Mouse (Mus musculus) heart, postnatal 14 days (tissue): ENCODE measurements around the gene Spcs1. TPM values are rescaled to one million over a fixed set of nuclear protein-coding genes. Genes with fewer than 3 reads are reported as not detected.

Experiments
- DNase-seq, 2 experiments: peaks; one replicate each; pipeline ENCODE4 v3.0.0; 2021 to 2022
- intact Hi-C: fragments of 180-260 bp; cut with DNase I; formaldehyde crosslinking; loops from one replicate; pipeline ENCODE4 v1.15.1; 2025
- long read RNA-seq, 2 experiments: library from polyadenylated mRNA; stranded (forward); transcript quantifications; one replicate each; pipeline ENCODE4 v2.0.0; 2021
- total RNA-seq, 2 experiments: library from RNA; stranded (reverse); gene quantifications; 2 replicates each; pipeline ENCODE4 v1.2.3; 2021

The Spcs1 gene
- total RNA-seq, result 100 to 1,000 TPM; 146 to 149 TPM
- long read RNA-seq, experiment 1, transcript Spcs1-204 (4 exons, 949 nt), result major isoform, 93 of 97 reads
- long read RNA-seq, experiment 1, partial matches to known transcripts, result 0 of 97 reads
- long read RNA-seq, experiment 1, other reads (novel, unspliced or antisense), result 0 of 97 reads
- long read RNA-seq, experiment 2, transcript Spcs1-204 (4 exons, 949 nt), result major isoform, 73 of 78 reads
- long read RNA-seq, experiment 2, partial matches to known transcripts, result 0 of 78 reads
- long read RNA-seq, experiment 2, other reads (novel, unspliced or antisense), result 1 of 78 reads

- peak; percentile 87 to 88 for DNase-seq
- intact Hi-C loops, result loop anchor here (2.0 kb wide), 2 partner anchors 17 to 51 kb away; partner anchors contain the start of genes Gnl3, Nek4 and Pbrm1
These were observed at the start of gene Spcs1, which contains the start of gene Glt8d1 for GRCm38 (mm10) chr14:31001307-31002205. TSS of gene Spcs1 (minus strand) at chr14:31001672. TSS of gene Glt8d1 (plus strand) at chr14:31001400.

- intact Hi-C loops, result no loop called here
- DNase-seq, result no peak
These were observed 44.3 kb upstream of the Spcs1 start for GRCm38 (mm10) chr14:31045817-31046216.

GRCm38 (mm10) chr14:31045296-31045695, 43.8 kb upstream of the Spcs1 start:
- intact Hi-C loops, result no loop called here
- DNase-seq, result no peak

GRCm38 (mm10) chr14:31025785-31026184, 24.3 kb upstream of the Spcs1 start:
- intact Hi-C loops, result no loop called here
- DNase-seq, result no peak

GRCm38 (mm10) chr14:31022579-31022978, 21.1 kb upstream of the Spcs1 start:
- intact Hi-C loops, result no loop called here
- no peak for DNase-seq

- intact Hi-C loops, result loop anchor here (2.0 kb wide), 1 partner anchor 19 kb away; the partner anchor contains the start of genes Glt8d1 and Spcs1
- peak; percentile 83 to 90 for DNase-seq
These were observed 18.1 kb upstream of the Spcs1 start for GRCm38 (mm10) chr14:31019331-31020205.

GRCm38 (mm10) chr14:31018860-31019291, 17.4 kb upstream of the Spcs1 start, which contains the start of the genes Pbrm1 and Gnl3:
TSS of gene Pbrm1 (plus strand) at chr14:31019138.
TSS of gene Gnl3 (minus strand) at chr14:31019152.
- intact Hi-C loops, result loop anchor here (2.0 kb wide), 1 partner anchor 18 kb away; the partner anchor contains the start of genes Glt8d1 and Spcs1
- DNase-seq, result peak; percentile 97

GRCm38 (mm10) chr14:31017854-31018253, 16.4 kb upstream of the Spcs1 start:
- intact Hi-C loops, result loop anchor here (2.0 kb wide), 1 partner anchor 17 kb away; the partner anchor contains the start of genes Glt8d1 and Spcs1
- DNase-seq, result no peak

GRCm38 (mm10) chr14:31016063-31016462, 14.6 kb upstream of the Spcs1 start:
- intact Hi-C loops, result no loop called here
- no peak for DNase-seq

- intact Hi-C loops, result no loop called here
- DNase-seq, result no peak
These were observed 12.5 kb upstream of the Spcs1 start for GRCm38 (mm10) chr14:31013928-31014327.

GRCm38 (mm10) chr14:31011588-31011987, 10.1 kb upstream of the Spcs1 start:
- intact Hi-C loops, result no loop called here

GRCm38 (mm10) chr14:31006779-31007178, 5.3 kb upstream of the Spcs1 start:
- intact Hi-C loops, result no loop called here
- DNase-seq, result no peak

More at GRCm38 (mm10) chr14:31011588-31011987, 10.1 kb upstream of the Spcs1 start:
- DNase-seq, result no peak

GRCm38 (mm10) chr14:31004527-31004926, 3.1 kb upstream of the Spcs1 start:
- intact Hi-C loops, result no loop called here

GRCm38 (mm10) chr14:31000816-31001306, 611 bp downstream of the Spcs1 start:
- intact Hi-C loops, result loop anchor here (2.0 kb wide), 2 partner anchors 18 to 50 kb away; partner anchors contain the start of genes Gnl3, Nek4 and Pbrm1

More at GRCm38 (mm10) chr14:31004527-31004926, 3.1 kb upstream of the Spcs1 start:
- DNase-seq, result no peak

GRCm38 (mm10) chr14:31000356-31000755, 1.1 kb downstream of the Spcs1 start:
- no peak for DNase-seq
- intact Hi-C loops, result loop anchor here (2.0 kb wide), 2 partner anchors 18 to 50 kb away; partner anchors contain the start of genes Gnl3, Nek4 and Pbrm1

More at GRCm38 (mm10) chr14:31000816-31001306, 611 bp downstream of the Spcs1 start:
- no peak for DNase-seq

- intact Hi-C loops, result no loop called here
- no peak for DNase-seq
These were observed 5.1 kb downstream of the Spcs1 start for GRCm38 (mm10) chr14:30996417-30996816.

- no peak for DNase-seq
- intact Hi-C loops, result no loop called here
These were observed 25.2 kb downstream of the Spcs1 start for GRCm38 (mm10) chr14:30976222-30976621.

- intact Hi-C loops, result no loop called here
- DNase-seq, result peak; percentile 10 to 27
These were observed 27.3 kb downstream of the Spcs1 start for GRCm38 (mm10) chr14:30974204-30974603.

- no peak for DNase-seq
- intact Hi-C loops, result no loop called here
These were observed 41.1 kb downstream of the Spcs1 start for GRCm38 (mm10) chr14:30960366-30960765.
